Mouse (Mus musculus): ENCODE measurements around the gene Neurod2.

GRCm38 (mm10) chr11:98285368-98285767, 44.1 kb downstream of the Neurod2 start:
- no peak for TF ChIP-seq CTCF (IDR thresholded peaks at IDR 0.05; ENCODE audit: low read depth)
- no peak for TF ChIP-seq EP300 (IDR thresholded peaks at IDR 0.05; ENCODE audit: low read depth)

Data from liver, embryonic 14.5 days (tissue).